Mouse (Mus musculus): ENCODE data around the gene Cyp2f2.

- TF ChIP-seq CTCF (IDR thresholded peaks at IDR 0.05; ENCODE audit: low read depth, low read length): peak; percentile 79
- TF ChIP-seq POLR2A (IDR thresholded peaks at IDR 0.05; ENCODE audit: borderline replicate concordance, low read depth, low read length): no peak
Measured at GRCm38 (mm10) chr7:27132588-27132987, 12.9 kb downstream of the Cyp2f2 start.

All from bone marrow macrophage, adult 2 months (primary cell).